Mouse (Mus musculus): Measurements from ENCODE around the gene Tnfrsf21.

- TF ChIP-seq GATA1 (IDR thresholded peaks at IDR 0.05; ENCODE audit: low read length) = no peak
- TF ChIP-seq TAL1 (IDR thresholded peaks at IDR 0.05; ENCODE audit: low read length) = no peak
Measured at GRCm38 (mm10) chr17:42991112-42991511, 25.2 kb upstream of the Tnfrsf21 start.

Data from erythroblast, embryonic 14.5 days (primary cell).